Mouse (Mus musculus) ovary, postnatal 14 days (tissue): ENCODE measurements around the gene Cphx2.
"Not testable (repeated sequence)": the region's sequence is repeated elsewhere in the genome, so short reads cannot be mapped to it uniquely, and the experiment has no call there.

Source experiments
- DNase-seq: peaks from one replicate; pipeline ENCODE4 v3.0.0; 2022; ENCODE audit warnings: low spot score

The Cphx2 gene

DNA sequence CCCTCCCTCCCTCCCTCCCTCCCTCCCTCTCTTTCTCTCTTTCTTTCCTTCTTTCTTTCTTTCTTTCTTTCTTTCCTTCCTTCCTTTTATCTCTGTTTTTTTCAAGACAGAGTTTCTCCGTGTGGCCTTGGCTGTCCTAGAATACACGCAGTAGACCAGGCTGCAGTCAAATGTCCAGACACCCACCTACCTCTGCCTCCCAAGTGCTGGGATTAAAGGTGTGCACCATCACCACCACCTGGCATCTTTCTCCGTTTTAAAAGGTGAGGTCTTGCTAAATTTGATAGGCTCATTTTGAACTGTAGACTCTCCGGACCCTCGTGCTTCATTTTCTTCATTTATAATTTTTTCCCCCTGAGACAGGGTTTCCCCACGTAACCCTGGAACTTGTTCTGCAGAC lies at the start of gene Cphx2:
Gene Cphx2 (plus strand): TSS at position 301 of the 400 bp plus-strand sequence.
- DNase-seq = not testable (repeated sequence)

DNA sequence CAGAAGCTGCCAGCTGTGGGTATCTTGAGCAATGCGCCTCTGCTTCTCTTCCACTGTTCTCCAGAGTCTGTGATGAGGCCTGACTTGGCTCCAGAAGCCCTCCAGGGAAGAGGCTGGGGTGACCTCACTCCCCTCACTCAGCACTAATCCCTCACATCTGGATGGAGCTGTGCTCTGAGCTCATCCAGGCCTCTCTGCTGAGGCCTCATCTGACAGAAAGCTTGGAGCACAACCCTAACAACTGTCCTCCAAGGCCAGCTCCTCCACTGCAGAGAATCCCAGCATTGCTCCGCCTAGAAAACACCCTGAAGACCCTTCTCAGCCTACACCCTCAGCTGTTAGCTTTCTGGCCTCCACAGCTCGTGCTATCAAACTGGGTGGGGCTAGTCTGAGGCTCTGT lies 47.0 kb upstream of the Cphx2 start:
- DNase-seq = not testable (repeated sequence)

DNA sequence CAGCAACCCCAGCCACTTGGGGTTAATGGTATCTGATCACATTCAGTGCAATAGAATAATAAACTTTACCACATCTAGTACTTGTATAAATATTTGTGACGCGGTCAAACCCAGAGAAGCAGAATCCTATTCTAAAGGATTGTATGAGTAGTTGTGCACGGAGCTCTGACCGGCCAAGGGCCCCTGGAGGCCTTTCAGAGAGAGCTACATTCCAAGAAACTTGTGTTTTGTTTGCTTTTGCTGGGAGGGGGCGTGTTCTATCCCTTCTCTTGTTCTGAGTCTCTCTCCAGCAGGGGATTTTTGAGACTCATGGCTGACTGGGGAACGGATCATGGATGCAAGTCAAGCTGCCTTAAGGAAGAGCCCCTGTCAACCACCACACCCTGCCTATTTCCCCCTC lies 45.9 kb upstream of the Cphx2 start:
- not testable (repeated sequence) for DNase-seq

- DNase-seq = not testable (repeated sequence)
These were observed 38.7 kb upstream of the Cphx2 start, which contains the start of gene Gm9780 for GRCm38 (mm10) chr14:26042611-26043010. Gene Gm9780, minus strand, starts transcription at chr14:26042711.

- DNase-seq = not testable (repeated sequence)
These were observed 36.3 kb upstream of the Cphx2 start for GRCm38 (mm10) chr14:26045007-26045406.

- not testable (repeated sequence) for DNase-seq
These were observed 34.3 kb upstream of the Cphx2 start for GRCm38 (mm10) chr14:26047026-26047425.

GRCm38 (mm10) chr14:26048767-26049166 lies 32.5 kb upstream of the Cphx2 start:
- not testable (repeated sequence) for DNase-seq

DNA sequence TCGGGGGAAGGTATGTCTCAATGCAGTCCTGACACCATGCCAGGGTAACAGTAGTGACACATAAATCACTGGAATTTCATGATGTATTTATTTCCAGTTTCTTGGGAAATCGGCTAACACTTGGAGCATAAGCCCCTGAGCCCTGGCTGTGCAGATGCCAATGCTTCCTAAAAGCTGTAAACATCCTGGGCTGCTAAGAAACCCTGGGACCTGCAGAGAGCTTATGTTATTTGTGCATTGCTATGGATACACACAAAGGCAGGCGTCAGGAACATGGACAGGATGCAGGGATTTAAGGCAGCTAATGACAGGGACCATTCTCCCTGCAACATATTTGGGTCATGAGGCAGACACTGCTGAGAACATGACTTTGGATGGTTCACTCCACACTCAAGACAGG lies 23.1 kb upstream of the Cphx2 start:
- not testable (repeated sequence) for DNase-seq

DNA sequence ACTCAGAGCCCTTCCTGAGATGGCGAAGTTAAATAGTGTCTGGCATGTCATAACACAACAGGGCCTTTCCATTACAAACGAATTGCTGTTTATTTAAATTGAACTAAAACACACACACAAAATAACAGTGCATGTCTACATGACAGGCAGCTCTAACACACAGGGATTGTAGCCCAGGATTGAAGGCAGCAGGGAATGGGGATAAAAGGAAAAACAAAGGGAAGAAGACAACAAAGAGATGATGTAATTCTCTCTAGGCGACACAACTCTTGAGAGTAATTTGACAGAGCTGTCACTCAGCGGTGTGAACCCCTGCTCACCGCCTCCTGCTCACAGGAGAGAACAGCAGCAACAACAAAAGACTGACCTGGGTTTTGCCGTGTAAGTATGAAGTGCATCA lies 22.0 kb upstream of the Cphx2 start:
- not testable (repeated sequence) for DNase-seq

DNA sequence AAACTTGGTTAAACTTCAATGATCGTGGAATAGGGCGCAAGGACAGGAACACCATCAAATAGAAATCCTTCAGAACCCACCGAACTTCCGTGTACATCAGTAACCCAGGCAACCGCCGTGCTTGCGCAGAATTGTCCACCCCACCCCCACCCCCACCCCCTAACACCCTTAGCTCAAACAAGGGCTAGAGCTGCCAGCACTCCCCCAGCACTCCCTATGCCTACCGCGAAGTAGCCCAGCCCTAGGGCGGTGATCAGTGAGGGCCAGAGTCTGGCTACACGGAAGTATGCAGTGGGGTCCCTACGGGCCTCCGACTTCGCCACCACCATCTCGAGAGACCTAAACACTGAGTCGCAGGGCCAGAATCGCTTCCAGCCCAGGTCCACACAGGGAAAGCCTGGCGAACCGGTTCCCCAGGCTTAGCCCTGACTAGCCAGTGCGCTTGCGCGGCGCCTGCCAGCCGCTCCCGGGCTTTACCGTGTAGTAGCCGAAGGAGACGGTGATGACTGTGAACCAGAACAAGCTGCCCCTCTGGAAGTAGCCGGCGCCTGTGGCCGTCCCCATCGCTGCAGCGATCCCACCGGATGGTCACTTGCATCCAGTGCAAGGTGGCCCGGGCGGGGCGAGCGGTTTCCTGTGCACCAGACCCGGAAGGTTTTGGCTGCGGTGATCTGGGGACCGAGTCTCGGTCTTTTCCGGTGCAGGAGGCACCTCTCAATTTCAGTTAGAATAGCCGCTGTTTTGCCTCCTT lies 14.6 kb upstream of the Cphx2 start:
- not testable (repeated sequence) for DNase-seq

GRCm38 (mm10) chr14:26067325-26067633 lies 14.0 kb upstream of the Cphx2 start, which contains the start of gene Tmem254c:
Gene Tmem254c, minus strand, starts transcription at chr14:26067355.
- not testable (repeated sequence) for DNase-seq

- not testable (repeated sequence) for DNase-seq
These were observed 4.5 kb upstream of the Cphx2 start for GRCm38 (mm10) chr14:26076620-26077390.

DNA sequence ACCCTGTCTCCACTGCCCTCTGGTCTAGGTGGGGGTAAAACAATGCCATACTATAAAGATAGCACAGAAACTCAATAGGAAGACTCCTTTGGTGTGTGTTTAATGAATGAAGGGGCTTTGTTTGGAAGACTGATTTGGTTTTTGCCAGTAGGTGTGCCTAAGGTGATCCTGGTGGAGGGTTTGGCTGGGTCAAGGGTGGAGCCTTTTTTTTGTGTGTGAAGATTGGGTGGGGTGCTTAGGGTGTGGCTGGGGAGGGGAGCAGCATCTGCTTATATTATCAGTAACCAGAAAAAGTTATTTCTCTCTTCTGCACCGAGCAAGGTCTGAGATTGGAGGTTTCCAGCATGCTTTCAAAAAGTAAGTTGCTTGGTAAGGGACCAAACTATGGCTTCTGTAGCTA lies 681 bp downstream of the Cphx2 start, which contains the start of gene Cphx3:
Gene Cphx3 (plus strand): TSS at position 301 of the 400 bp plus-strand sequence.
- not testable (repeated sequence) for DNase-seq

- DNase-seq = not testable (repeated sequence)
These were observed 16.3 kb downstream of the Cphx2 start for GRCm38 (mm10) chr14:26097622-26098021.

DNA sequence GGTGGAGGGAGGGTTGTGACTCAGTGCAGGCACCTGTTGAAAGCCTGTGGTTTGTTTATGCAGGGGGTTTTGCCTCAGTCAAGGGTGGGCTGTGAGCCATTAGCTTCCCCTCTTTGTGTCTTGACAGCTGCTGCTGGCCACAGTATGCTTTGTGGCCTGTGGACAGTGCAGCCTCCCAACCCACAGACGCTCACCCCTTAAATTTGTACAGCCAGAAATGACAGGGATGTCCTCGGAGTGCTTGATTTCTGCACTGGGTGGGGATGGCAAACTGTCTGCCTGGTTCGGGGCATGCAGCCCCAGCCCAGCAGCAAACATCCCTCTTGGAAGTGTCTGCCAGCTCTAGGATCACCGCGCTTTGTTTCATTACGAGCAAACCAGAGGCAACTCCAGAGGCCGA lies 36.8 kb downstream of the Cphx2 start, which contains the start of gene Duxbl2:
Gene Duxbl2 (plus strand): TSS at position 200 of the 400 bp plus-strand sequence.
- DNase-seq = not testable (repeated sequence)

DNA sequence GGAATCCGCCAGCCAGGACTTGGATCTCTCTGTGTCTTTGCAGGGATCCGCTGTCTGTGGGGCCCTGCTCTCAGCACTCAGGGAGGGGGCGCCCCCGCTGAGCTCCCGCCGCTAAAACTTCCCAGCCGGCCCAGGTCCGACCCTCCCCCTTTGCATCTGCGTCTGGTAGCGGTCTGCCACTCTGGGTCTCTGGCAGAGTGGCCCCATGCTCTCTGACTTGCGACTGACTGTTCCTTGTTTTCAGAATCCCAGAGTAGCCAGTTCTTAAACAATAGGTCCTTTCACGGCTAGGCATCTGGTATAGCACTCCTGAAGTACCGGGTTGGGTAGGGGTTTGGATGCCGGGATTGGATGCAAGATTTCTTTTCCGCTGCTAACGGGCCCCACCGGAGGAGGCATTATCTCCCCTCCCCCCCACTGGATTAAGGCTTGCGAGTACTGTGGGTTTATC lies 37.3 kb downstream of the Cphx2 start:
- not testable (repeated sequence) for DNase-seq

GRCm38 (mm10) chr14:26119095-26119494 lies 37.8 kb downstream of the Cphx2 start:
- not testable (repeated sequence) for DNase-seq
